Mouse (Mus musculus): ENCODE results near the gene Herc2. TPM values are rescaled to one million over a fixed set of nuclear protein-coding genes. Genes with fewer than 3 reads are reported as not detected.
"Not testable (repeated sequence)": the region's sequence is repeated elsewhere in the genome, so short reads cannot be mapped to it uniquely, and the experiment has no call there.

Herc2 gene
- polyA plus RNA-seq (2014; fragmentation: Nextera tagmentation; extraction: Ambion mirVana): 27.1 and 30.1 TPM in 2 replicates

DNA sequence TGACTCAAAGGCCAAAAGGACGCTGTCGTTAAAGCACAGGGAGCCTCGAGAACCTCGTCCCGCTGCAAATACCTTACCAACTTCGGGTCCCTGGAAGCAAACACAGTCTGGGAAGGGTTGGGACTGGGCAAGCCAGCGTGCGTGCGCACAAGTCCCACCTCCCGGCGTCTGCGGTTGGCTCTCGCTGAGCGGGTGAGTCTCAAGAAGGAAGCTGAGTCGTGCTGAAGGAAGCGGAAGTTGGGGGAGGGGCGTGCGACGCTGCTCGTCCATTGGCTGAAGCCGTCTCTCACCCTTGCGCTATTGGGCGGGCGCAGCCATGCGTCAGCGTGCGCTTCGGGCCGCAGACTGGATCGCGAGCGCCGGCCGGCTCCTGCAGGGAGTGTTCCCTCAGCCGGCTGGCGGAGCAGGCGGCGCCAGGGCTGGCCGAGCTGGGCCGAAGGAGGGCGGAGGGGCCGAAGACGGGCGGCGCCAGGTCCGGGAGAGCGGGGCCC, at the start of gene Herc2:
Gene Herc2 (plus strand): TSS at position 366 of the 491 bp plus-strand sequence.
- Histone ChIP-seq H3K27ac (ENCODE audit: low read depth, low read length) (peak within 1 kb of the TSS; percentile 80), H3K4me3 (ENCODE audit: low read depth, low read length) (peak within 1 kb of the TSS; percentile 75), H3K4me1 (replicated peaks; ENCODE audit: control insufficient read depth, insufficient read depth, low read length) (no peaks in the 10 kb centered on the region; the same call in 1 of the 2 replicates), H3K9me3 (ENCODE audit: control insufficient read depth, low read length) (no peaks in the 10 kb centered on the region), H3K36me3 (ENCODE audit: control insufficient read depth, insufficient read depth, low read length) (no peaks in the 10 kb centered on the region), H3K27me3 (ENCODE audit: control insufficient read depth, insufficient read depth, low read length) (no peaks in the 10 kb centered on the region), H3K4me2 (ENCODE audit: low read depth, low read length, severe bottlenecking) (peak within 1 kb of the TSS; percentile 70), H3K9ac (ENCODE audit: low read length) (peak within 1 kb of the TSS; percentile 82)
- ATAC-seq (replicated peaks; ENCODE audit: low FRiP score): peak; percentile 100
- peak; percentile 99 for DNase-seq (ENCODE audit: low spot score)
- WGBS: under 1% methylated on average over 47 of the region's 47 CpGs

DNA sequence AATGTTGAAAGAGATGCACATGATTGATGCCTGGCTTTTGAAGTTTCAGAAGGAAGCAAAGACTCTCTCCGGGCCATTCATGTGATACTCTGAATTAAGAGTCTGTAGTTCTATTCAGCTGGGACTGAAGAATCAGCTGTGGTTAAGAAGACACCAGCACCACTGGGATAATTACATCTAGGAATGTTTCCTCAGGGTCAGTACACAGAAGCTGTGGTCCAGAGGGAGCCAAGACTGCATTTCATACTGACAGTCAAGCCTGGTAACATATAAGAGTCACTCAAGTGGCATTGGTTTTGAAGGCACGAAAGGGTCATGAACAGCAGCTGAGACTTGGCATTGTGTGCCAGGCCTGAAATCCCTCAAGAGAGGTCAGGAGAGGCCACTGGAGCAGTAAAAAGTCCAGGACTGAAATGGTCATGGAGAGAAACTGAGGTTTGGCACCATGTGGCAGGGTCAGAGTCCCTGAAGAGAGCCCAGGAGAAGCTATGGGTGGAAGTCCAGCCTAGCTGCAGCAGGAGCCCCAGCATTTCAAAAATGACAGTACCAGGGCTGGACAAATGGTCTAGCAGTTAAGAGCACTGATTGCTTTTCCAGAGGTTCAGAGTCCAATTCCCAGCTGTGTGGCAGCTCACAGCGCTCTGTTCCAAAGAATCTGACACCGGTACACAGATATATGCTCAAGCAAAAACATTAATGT, 39.5 kb upstream of the Herc2 start:
- ATAC-seq (replicated peaks; ENCODE audit: low FRiP score) (no peak), DNase-seq (ENCODE audit: low spot score) (no peak)
- no peak overlapping the region for H3K4me2 ChIP-seq (ENCODE audit: low read depth, low read length, severe bottlenecking)
- no peak overlapping the region for H3K9ac ChIP-seq (ENCODE audit: low read length)
- no peak overlapping the region for H3K27ac ChIP-seq (ENCODE audit: low read depth, low read length)
- H3K36me3 ChIP-seq (ENCODE audit: control insufficient read depth, insufficient read depth, low read length): no peaks in the 10 kb centered on the region
- H3K9me3 ChIP-seq (ENCODE audit: control insufficient read depth, low read length): no peaks in the 10 kb centered on the region
- no peaks in the 10 kb centered on the region for H3K4me1 ChIP-seq (replicated peaks; ENCODE audit: control insufficient read depth, insufficient read depth, low read length)
- no peaks in the 10 kb centered on the region for H3K27me3 ChIP-seq (ENCODE audit: control insufficient read depth, insufficient read depth, low read length)
- H3K4me3 ChIP-seq (ENCODE audit: low read depth, low read length): no peak overlapping the region
- 85% methylated on average over 4 of the region's 4 CpGs for WGBS

DNA sequence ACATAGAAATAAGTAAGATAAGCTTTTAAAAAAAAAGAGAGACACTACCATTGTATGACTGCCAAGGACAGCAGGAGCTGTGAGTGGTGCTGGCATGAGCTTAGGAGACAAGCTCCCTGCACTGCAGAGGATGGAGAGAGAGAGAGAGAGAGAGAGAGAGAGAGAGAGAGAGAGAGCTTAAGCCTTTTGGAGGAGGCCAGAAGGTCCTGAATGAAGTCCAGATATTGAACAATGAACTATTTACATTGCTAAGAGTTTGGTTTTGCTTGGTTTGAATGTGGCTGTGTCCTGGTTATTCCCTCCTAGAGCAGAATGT, 39.0 kb upstream of the Herc2 start:
- no peak overlapping the region for H3K4me3 ChIP-seq (ENCODE audit: low read depth, low read length)
- no peak overlapping the region for H3K4me2 ChIP-seq (ENCODE audit: low read depth, low read length, severe bottlenecking)
- H3K27ac ChIP-seq (ENCODE audit: low read depth, low read length): no peak overlapping the region
- H3K36me3 ChIP-seq (ENCODE audit: control insufficient read depth, insufficient read depth, low read length): no peaks in the 10 kb centered on the region
- no peak for ATAC-seq (replicated peaks; ENCODE audit: low FRiP score)
- no peak overlapping the region for H3K9ac ChIP-seq (ENCODE audit: low read length)
- DNase-seq (ENCODE audit: low spot score): no peak
- H3K9me3 ChIP-seq (ENCODE audit: control insufficient read depth, low read length): no peaks in the 10 kb centered on the region
- no peaks in the 10 kb centered on the region for H3K27me3 ChIP-seq (ENCODE audit: control insufficient read depth, insufficient read depth, low read length)
- H3K4me1 ChIP-seq (replicated peaks; ENCODE audit: control insufficient read depth, insufficient read depth, low read length): no peaks in the 10 kb centered on the region

DNA sequence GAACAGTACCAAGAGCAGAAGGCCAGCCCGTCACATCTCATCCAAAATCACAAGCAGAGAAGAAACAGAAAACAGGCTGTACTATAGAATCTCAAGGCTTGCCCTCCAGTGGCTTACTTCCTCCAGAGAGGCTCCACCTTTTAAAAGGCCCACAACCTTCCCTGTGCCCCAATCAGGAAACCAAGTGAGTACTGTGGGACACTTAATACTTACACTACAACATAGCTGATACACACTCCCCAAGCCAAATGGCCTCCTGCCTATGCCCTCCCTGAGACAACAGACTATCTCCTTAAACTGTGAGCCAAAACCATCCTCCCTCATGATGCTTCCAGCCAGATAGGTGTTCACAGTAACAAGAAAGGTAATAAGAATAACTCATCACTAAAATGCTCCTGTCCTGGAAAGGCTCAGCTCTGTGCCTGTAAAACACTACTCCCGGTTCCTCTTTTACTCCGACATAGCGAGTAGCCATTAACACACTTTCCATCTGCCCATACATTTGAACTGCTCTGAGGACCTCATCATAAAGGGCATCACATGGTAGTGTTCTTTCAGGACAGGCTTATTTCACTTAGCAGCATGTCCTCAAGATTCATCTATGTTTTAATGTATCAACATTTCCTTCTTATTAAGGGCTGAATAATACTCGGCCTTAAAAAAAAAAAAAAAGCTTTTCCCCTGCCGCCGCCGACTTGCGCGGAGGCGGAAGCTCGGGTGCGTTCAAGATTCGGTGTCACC, 36.6 kb upstream of the Herc2 start:
- no peaks in the 10 kb centered on the region for H3K36me3 ChIP-seq (ENCODE audit: control insufficient read depth, insufficient read depth, low read length)
- 97% methylated on average over 14 of the region's 14 CpGs for WGBS

DNA sequence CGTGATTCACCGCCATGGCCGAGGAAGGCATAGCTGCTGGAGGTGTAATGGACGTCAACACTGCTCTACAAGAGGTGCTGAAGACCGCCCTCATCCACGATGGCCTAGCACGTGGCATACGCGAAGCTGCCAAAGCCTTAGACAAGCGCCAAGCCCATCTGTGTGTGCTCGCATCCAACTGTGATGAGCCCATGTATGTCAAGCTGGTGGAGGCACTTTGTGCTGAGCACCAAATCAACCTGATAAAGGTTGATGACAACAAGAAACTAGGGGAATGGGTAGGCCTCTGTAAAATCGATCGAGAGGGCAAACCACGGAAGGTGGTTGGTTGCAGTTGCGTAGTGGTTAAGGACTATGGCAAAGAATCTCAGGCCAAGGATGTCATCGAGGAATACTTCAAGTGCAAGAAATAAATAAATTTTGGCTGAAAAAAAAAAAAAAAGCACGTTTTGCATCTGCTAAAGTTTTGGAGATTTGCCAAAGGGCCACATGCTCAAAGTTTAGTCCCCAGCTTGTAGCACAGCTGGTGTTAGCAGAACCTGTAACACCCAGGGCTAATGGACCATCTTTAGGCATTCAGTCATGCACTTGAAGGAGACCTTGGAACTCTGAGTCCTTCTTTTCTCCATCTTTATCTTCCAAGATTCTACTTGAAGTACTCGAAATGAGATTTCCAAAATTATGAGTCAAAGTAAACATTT, 35.8 kb upstream of the Herc2 start:
- not testable (repeated sequence) for H3K27ac ChIP-seq (ENCODE audit: low read depth, low read length); H3K4me3 ChIP-seq (ENCODE audit: low read depth, low read length); ATAC-seq (replicated peaks; ENCODE audit: low FRiP score); H3K9me3 ChIP-seq (ENCODE audit: control insufficient read depth, low read length); DNase-seq (ENCODE audit: low spot score); H3K4me1 ChIP-seq (replicated peaks; ENCODE audit: control insufficient read depth, insufficient read depth, low read length); H3K9ac ChIP-seq (ENCODE audit: low read length); H3K4me2 ChIP-seq (ENCODE audit: low read depth, low read length, severe bottlenecking); H3K36me3 ChIP-seq (ENCODE audit: control insufficient read depth, insufficient read depth, low read length); H3K27me3 ChIP-seq (ENCODE audit: control insufficient read depth, insufficient read depth, low read length)
- WGBS: 87% methylated on average over 6 of the region's 18 CpGs

More for the DNA sequence above, 36.6 kb upstream of the Herc2 start:
- Histone ChIP-seq H3K9ac (ENCODE audit: low read length) (no peak overlapping the region), H3K27me3 (ENCODE audit: control insufficient read depth, insufficient read depth, low read length) (no peaks in the 10 kb centered on the region), H3K4me1 (replicated peaks; ENCODE audit: control insufficient read depth, insufficient read depth, low read length) (no peaks in the 10 kb centered on the region), H3K4me2 (ENCODE audit: low read depth, low read length, severe bottlenecking) (no peak overlapping the region), H3K9me3 (ENCODE audit: control insufficient read depth, low read length) (no peaks in the 10 kb centered on the region), H3K27ac (ENCODE audit: low read depth, low read length) (no peak overlapping the region), H3K4me3 (ENCODE audit: low read depth, low read length) (no peak overlapping the region)
- ATAC-seq (replicated peaks; ENCODE audit: low FRiP score) (no peak), DNase-seq (ENCODE audit: low spot score) (no peak)

DNA sequence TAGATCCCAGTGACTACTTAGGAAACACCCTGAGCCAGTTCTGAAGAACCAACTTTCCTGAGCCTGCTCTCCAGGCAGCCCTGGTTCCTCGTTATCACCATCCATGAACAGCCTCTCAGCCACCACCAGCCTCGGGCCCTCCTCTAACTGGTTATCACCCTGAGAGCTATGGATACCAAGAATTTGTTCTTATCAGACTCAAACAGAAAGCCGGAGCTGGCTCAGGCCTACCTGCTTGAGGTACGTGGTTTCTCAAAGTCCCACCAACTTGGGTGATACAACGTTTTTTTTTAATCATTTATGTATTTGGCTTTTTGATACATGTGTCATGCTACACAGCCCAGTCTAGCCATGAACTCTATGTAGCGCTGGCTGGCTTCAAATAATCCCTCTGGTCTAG, 34.8 kb upstream of the Herc2 start:
- WGBS: 83% methylated on average over 6 of the region's 6 CpGs
- Histone ChIP-seq H3K4me1 (replicated peaks; ENCODE audit: control insufficient read depth, insufficient read depth, low read length) (no peaks in the 10 kb centered on the region), H3K4me2 (ENCODE audit: low read depth, low read length, severe bottlenecking) (no peak overlapping the region), H3K9me3 (ENCODE audit: control insufficient read depth, low read length) (no peaks in the 10 kb centered on the region), H3K9ac (ENCODE audit: low read length) (no peak overlapping the region), H3K4me3 (ENCODE audit: low read depth, low read length) (no peak overlapping the region), H3K36me3 (ENCODE audit: control insufficient read depth, insufficient read depth, low read length) (no peaks in the 10 kb centered on the region), H3K27ac (ENCODE audit: low read depth, low read length) (no peak overlapping the region), H3K27me3 (ENCODE audit: control insufficient read depth, insufficient read depth, low read length) (no peaks in the 10 kb centered on the region)
- DNase-seq (ENCODE audit: low spot score) (no peak), ATAC-seq (replicated peaks; ENCODE audit: low FRiP score) (no peak)

DNA sequence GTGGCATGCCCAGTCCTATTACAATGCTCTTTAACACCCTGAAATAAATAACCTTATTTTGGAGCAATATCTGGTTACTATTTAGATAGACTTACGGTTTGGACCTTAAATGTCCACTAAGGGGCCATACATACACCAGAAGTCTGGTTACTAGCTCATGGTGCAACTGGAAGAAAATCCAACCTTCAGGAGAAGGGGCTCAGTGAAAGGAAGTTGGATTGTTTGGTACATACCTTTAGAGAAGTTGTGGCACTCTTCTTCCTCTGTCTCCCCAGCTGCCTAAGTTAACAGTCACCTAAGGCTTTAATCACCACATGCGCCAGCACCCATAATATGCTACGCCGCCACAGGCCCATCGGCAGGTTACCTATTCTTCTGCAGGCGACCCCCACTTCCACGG, 34.2 kb upstream of the Herc2 start:
- no peaks in the 10 kb centered on the region for H3K9me3 ChIP-seq (ENCODE audit: control insufficient read depth, low read length)
- H3K9ac ChIP-seq (ENCODE audit: low read length): no peak overlapping the region
- no peaks in the 10 kb centered on the region for H3K36me3 ChIP-seq (ENCODE audit: control insufficient read depth, insufficient read depth, low read length)
- no peaks in the 10 kb centered on the region for H3K27me3 ChIP-seq (ENCODE audit: control insufficient read depth, insufficient read depth, low read length)
- DNase-seq (ENCODE audit: low spot score): no peak
- H3K4me1 ChIP-seq (replicated peaks; ENCODE audit: control insufficient read depth, insufficient read depth, low read length): no peaks in the 10 kb centered on the region
- no peak overlapping the region for H3K27ac ChIP-seq (ENCODE audit: low read depth, low read length)
- H3K4me3 ChIP-seq (ENCODE audit: low read depth, low read length): no peak overlapping the region
- 89% methylated on average over 7 of the region's 7 CpGs for WGBS
- no peak overlapping the region for H3K4me2 ChIP-seq (ENCODE audit: low read depth, low read length, severe bottlenecking)
- ATAC-seq (replicated peaks; ENCODE audit: low FRiP score): no peak

DNA sequence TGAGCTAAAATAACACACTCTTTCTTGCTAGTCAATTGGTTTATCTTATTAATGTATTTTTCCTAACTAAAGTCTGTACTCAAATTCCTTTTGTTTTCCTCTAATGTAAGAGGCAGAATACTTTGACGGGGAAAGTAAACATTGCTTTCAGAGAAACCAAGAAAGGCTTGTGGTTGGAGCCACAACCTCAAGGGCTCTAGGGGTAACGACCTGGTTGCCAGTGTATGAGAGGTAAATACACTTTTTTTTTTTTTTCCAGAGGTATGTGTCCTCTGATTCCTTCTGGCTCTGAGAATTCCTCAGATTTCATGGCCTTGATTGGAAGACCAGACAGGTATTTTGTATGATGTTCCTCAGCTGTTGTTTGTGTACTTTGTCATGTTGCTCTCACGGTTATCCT, 32.2 kb upstream of the Herc2 start:
- H3K9me3 ChIP-seq (ENCODE audit: control insufficient read depth, low read length): no peaks in the 10 kb centered on the region
- H3K4me1 ChIP-seq (replicated peaks; ENCODE audit: control insufficient read depth, insufficient read depth, low read length): no peaks in the 10 kb centered on the region
- H3K36me3 ChIP-seq (ENCODE audit: control insufficient read depth, insufficient read depth, low read length): no peaks in the 10 kb centered on the region
- ATAC-seq (replicated peaks; ENCODE audit: low FRiP score) (no peak), DNase-seq (ENCODE audit: low spot score) (no peak)
- H3K9ac ChIP-seq (ENCODE audit: low read length): no peak overlapping the region
- H3K27ac ChIP-seq (ENCODE audit: low read depth, low read length): no peak overlapping the region
- 86% methylated on average over 3 of the region's 3 CpGs for WGBS
- no peak overlapping the region for H3K4me2 ChIP-seq (ENCODE audit: low read depth, low read length, severe bottlenecking)
- H3K27me3 ChIP-seq (ENCODE audit: control insufficient read depth, insufficient read depth, low read length): no peaks in the 10 kb centered on the region
- H3K4me3 ChIP-seq (ENCODE audit: low read depth, low read length): no peak overlapping the region

All from forebrain, embryonic 11.5 days (tissue).